In genomic region chr1:191818145-191818631, GRCm38 (mm10) we compare ENCODE assay signal across 10 mouse cellular contexts. TPM values are rescaled to one million over a fixed set of nuclear protein-coding genes. Genes with fewer than 3 reads are reported as not detected.
A peak's percentile ranks its signal among the peaks of the same experiment; 100 is the strongest.
DNase-seq lines count a peak whose midpoint lies in the region; ATAC-seq and TF ChIP-seq lines count a peak whose summit lies in the region.
"Had no signal": no experiment of that assay in that cellular context is flagged by ENCODE, and none has a peak within 500 bp of the region (broad histone marks: within the 10 kb centered on the region; RNA-seq: fewer than 3 reads in every experiment).

No protein-coding gene starts in this region.

- no peak for TF ChIP-seq POLR2A in lung, adult 2 months (IDR thresholded peaks at IDR 0.05; ENCODE audit: borderline replicate concordance, extremely low read depth, low read depth, low read length)

- peaks cover 11% of the 10 kb centered on the region for H3K4me1 ChIP-seq in heart, embryonic 12.5 days (replicated peaks)
- H3K4me1 ChIP-seq in lung, adult 2 months (ENCODE audit: control insufficient read depth, insufficient read depth, low read length) = no peaks in the 10 kb centered on the region
- H3K4me1 ChIP-seq in hindbrain, embryonic 14.5 days (replicated peaks; ENCODE audit: control insufficient read depth, insufficient read depth, low read length) = 0 out of 2 replicates have a peak, but pooled peaks cover 9% of the 10 kb centered on the region

- H3K4me2 ChIP-seq in heart, embryonic 12.5 days = no peak overlapping the region
- no peak overlapping the region for H3K4me2 ChIP-seq in hindbrain, embryonic 14.5 days (replicated peaks)

- TF ChIP-seq CTCF in lung, adult 2 months (IDR thresholded peaks at IDR 0.05; ENCODE audit: insufficient read depth, low read length) = no peak

- no peaks in the 10 kb centered on the region for H3K27me3 ChIP-seq in heart, embryonic 12.5 days (replicated peaks)
- no peaks in the 10 kb centered on the region for H3K27me3 ChIP-seq in hindbrain, embryonic 14.5 days (ENCODE audit: control insufficient read depth, insufficient read depth, low read length)

- H3K36me3 ChIP-seq in heart, embryonic 12.5 days = peaks cover 6% of the 10 kb centered on the region
- H3K36me3 ChIP-seq in hindbrain, embryonic 14.5 days (replicated peaks; ENCODE audit: control insufficient read depth, insufficient read depth) = no peaks in the 10 kb centered on the region

- H3K27ac ChIP-seq in heart, embryonic 12.5 days (ENCODE audit: poor library complexity, severe bottlenecking) = no peak overlapping the region
- no peak overlapping the region for H3K27ac ChIP-seq in hindbrain, embryonic 14.5 days
- H3K27ac ChIP-seq: liver, embryonic 14.5 days had no signal

- no peak overlapping the region for H3K4me3 ChIP-seq in heart, embryonic 12.5 days
- H3K4me3 ChIP-seq in lung, adult 2 months (replicated peaks; ENCODE audit: extremely low read depth, low read depth, low read length) = peak overlapping the region; percentile 43
- no peak overlapping the region for H3K4me3 ChIP-seq in hindbrain, embryonic 14.5 days (replicated peaks; ENCODE audit: low read length)

- no peak overlapping the region for H3K9ac ChIP-seq in heart, embryonic 12.5 days
- no peak overlapping the region for H3K9ac ChIP-seq in hindbrain, embryonic 14.5 days
- H3K9ac ChIP-seq: forebrain, postnatal 0 days; liver, embryonic 14.5 days had no signal

- WGBS in heart, embryonic 12.5 days = 35% methylated on average over 6 of the region's 6 CpGs
- WGBS in lung, adult 2 months = 48% methylated on average over 6 of the region's 6 CpGs
- 45% methylated on average over 6 of the region's 6 CpGs for WGBS in hindbrain, embryonic 14.5 days

- ATAC-seq in heart, embryonic 12.5 days (ENCODE audit: insufficient number of reproducible peaks, low FRiP score) = no peak
- ATAC-seq in hindbrain, embryonic 14.5 days (ENCODE audit: low FRiP score) = peak; percentile 12; the same call in 1 of the 2 replicates
- 0 out of 2 replicates have a peak, but pooled peaks have one; percentile 5 for ATAC-seq in monocyte, adult 5-6 weeks (replicated peaks; ENCODE audit: insufficient number of reproducible peaks, low FRiP score, low TSS enrichment, poor library complexity, severe bottlenecking)

- H3K9me3 ChIP-seq in heart, embryonic 12.5 days (replicated peaks) = no peaks in the 10 kb centered on the region
- H3K9me3 ChIP-seq in hindbrain, embryonic 14.5 days (ENCODE audit: control insufficient read depth, low read length) = no peaks in the 10 kb centered on the region

- peak; percentile 92 for DNase-seq in heart, adult 11 months
- no peak for DNase-seq in lung, adult 2 months
- no peak for DNase-seq in lung, postnatal 36 days
- DNase-seq in hindbrain, embryonic 14.5 days (ENCODE audit: low spot score) = no peak
- DNase-seq in lung, postnatal 14 days = no peak
- no peak for DNase-seq in adrenal gland, postnatal 4 days (ENCODE audit: low spot score in 2 of 2)

RNA-seq across cellular contexts. Expression of gene Nek2, which starts 3.1 kb away (rescaled TPM):
- 37.9 and 39.5 TPM in 2 replicates for polyA plus RNA-seq in heart, embryonic 12.5 days (2016; fragmentation: Nextera tagmentation; extraction: Ambion mirVana)
- polyA plus RNA-seq in lung, adult 2 months (2012; rRNA removed) = 1.9 and 3.7 TPM in 2 replicates
- polyA plus RNA-seq in hindbrain, embryonic 14.5 days (2014; fragmentation: Nextera tagmentation; extraction: Ambion mirVana) = 6.2 and 7.4 TPM in 2 replicates
- total RNA-seq in monocyte, adult 5-6 weeks (2017) = 0.97 to 3.6 TPM (median 1.1 TPM) in 3 replicates
- 10 to 100 TPM; 19.0 to 20.4 TPM for total RNA-seq in adrenal gland, postnatal 4 days (2021)
